Mouse (Mus musculus) midbrain, postnatal 0 days (tissue): Measurements from ENCODE around the gene Naa35. TPM values are rescaled to one million over a fixed set of nuclear protein-coding genes. Genes with fewer than 3 reads are reported as not detected.
A peak's percentile ranks its signal among the peaks of the same experiment; 100 is the strongest.
"Not testable (repeated sequence)": the region's sequence is repeated elsewhere in the genome, so short reads cannot be mapped to it uniquely, and the experiment has no call there.

Source experiments
- ATAC-seq: fragments of 200-750 bp; cut with Nextera tagmentation; 2 replicates; pipeline ENCODE4 v1.8.0; 2017; ENCODE audit warnings: moderate number of reproducible peaks, mild to moderate bottlenecking, moderate TSS enrichment, moderate library complexity; ENCODE audit not compliant: low FRiP score
- DNase-seq: peaks from one replicate; pipeline ENCODE4 v3.0.0-alpha.2; 2015; ENCODE audit warnings: low spot score
- H3K27ac ChIP-seq: fragments of 300-500 bp; sonication (generic); 2 replicates; pipeline ENCODE4 v1.5.1; 2014; ENCODE audit warnings: low read depth, mild to moderate bottlenecking, low read length, mixed read lengths
- H3K27me3 ChIP-seq: fragments of 300-500 bp; sonication (generic); 2 replicates; pipeline ENCODE4 v1.6.1; 2014; ENCODE audit warnings: low read length, control low read depth, mixed read lengths; ENCODE audit not compliant: insufficient read depth
- H3K36me3 ChIP-seq: fragments of 300-500 bp; sonication (generic); 2 replicates; pipeline ENCODE4 v1.6.1; 2014; ENCODE audit warnings: low read length, control low read depth, mixed read lengths; ENCODE audit not compliant: insufficient read depth
- H3K4me1 ChIP-seq: fragments of 300-500 bp; sonication (generic); 2 replicates; pipeline ENCODE4 v1.6.1; 2014; ENCODE audit warnings: mild to moderate bottlenecking, control low read depth, antibody characterized with exemption, low read length, mixed read lengths; ENCODE audit not compliant: insufficient read depth
- H3K4me2 ChIP-seq: fragments of 300-500 bp; sonication (generic); 2 replicates; pipeline ENCODE4 v1.6.1; 2014; ENCODE audit warnings: low read depth, mild to moderate bottlenecking, low read length, mixed read lengths; ENCODE audit not compliant: poor library complexity, severe bottlenecking
- H3K4me3 ChIP-seq: fragments of 300-500 bp; sonication (generic); 2 replicates; pipeline ENCODE4 v1.5.1; 2014; ENCODE audit warnings: low read depth, mild to moderate bottlenecking, low read length, moderate library complexity
- H3K9ac ChIP-seq: fragments of 300-500 bp; sonication (generic); replicated peaks from 2 replicates; pipeline ENCODE4 v1.6.1; 2014; ENCODE audit warnings: mild to moderate bottlenecking, low read length, moderate library complexity, mixed read lengths; ENCODE audit not compliant: poor library complexity, severe bottlenecking
- H3K9me3 ChIP-seq: fragments of 300-500 bp; sonication (generic); 2 replicates; pipeline ENCODE4 v1.6.1; 2016; ENCODE audit warnings: low read length, control low read depth
- CTCF ChIP-seq: IDR thresholded peaks from 2 replicates; pipeline ENCODE4 v1.5.1; 2016; ENCODE audit warnings: antibody characterized with exemption, mild to moderate bottlenecking
- WGBS: fragments of 180-500 bp; shearing (Covaris S2); extraction: QIAGEN DNeasy Blood & Tissue Kit; methylation state at CpG from one replicate; pipeline ENCODE4 v1.1.7; 2014; 5-methylcytosine and 5-hydroxymethylcytosine counted together
- polyA plus RNA-seq: library from polyadenylated mRNA; unstranded; fragments of >200 nt; fragmentation: Nextera tagmentation; extraction: Ambion mirVana; gene quantifications from 2 replicates; pipeline ENCODE4 v1.2.1, GENCODE M21; 2015
- total RNA-seq: library from RNA; depleted of rRNA; stranded (reverse); fragments of >200 nt; gene quantifications from 2 replicates; pipeline ENCODE4 v1.2.3, GENCODE M21; 2014

Gene Naa35
- total and polyA plus RNA-seq, 2 experiments from 2014 or later = 47.2 to 117 TPM

GRCm38 (mm10) chr13:59585648-59586005, 568 bp downstream of the Naa35 start:
- Histone ChIP-seq H3K4me3 (peak overlapping the region; percentile 90), H3K4me2 (peak overlapping the region; percentile 61), H3K4me1 (peaks cover 15% of the 10 kb centered on the region; the same call in 1 of the 2 replicates), H3K36me3 (peaks cover 8% of the 10 kb centered on the region; the same call in 1 of the 2 replicates), H3K9ac (peak overlapping the region; percentile 89), H3K9me3 (no peaks in the 10 kb centered on the region), H3K27ac (peak overlapping the region; percentile 82), H3K27me3 (no peaks in the 10 kb centered on the region)
- ATAC-seq (no peak), DNase-seq (peak; percentile 15)
- WGBS = 1% methylated on average over 27 of the region's 28 CpGs
- no peak for TF ChIP-seq CTCF

GRCm38 (mm10) chr13:59587201-59587600, 2.1 kb downstream of the Naa35 start:
- no peaks in the 10 kb centered on the region for H3K9me3 ChIP-seq
- peaks cover 8% of the 10 kb centered on the region; the same call in 1 of the 2 replicates for H3K36me3 ChIP-seq
- no peak for TF ChIP-seq CTCF
- DNase-seq (no peak), ATAC-seq (no peak)
- H3K4me3 ChIP-seq = no peak overlapping the region
- H3K27ac ChIP-seq = no peak overlapping the region
- no peaks in the 10 kb centered on the region for H3K27me3 ChIP-seq
- peaks cover 15% of the 10 kb centered on the region; the same call in 1 of the 2 replicates for H3K4me1 ChIP-seq
- 0 out of 2 replicates have a peak overlapping the region, but pooled peaks have one; percentile 30 for H3K9ac ChIP-seq
- no peak overlapping the region; the same call in 1 of the 2 replicates for H3K4me2 ChIP-seq
- WGBS = 92% methylated on average over 2 of the region's 2 CpGs

GRCm38 (mm10) chr13:59589672-59590071, 4.6 kb downstream of the Naa35 start:
- Histone ChIP-seq H3K4me2 (no peak overlapping the region), H3K27me3 (no peaks in the 10 kb centered on the region), H3K27ac (no peak overlapping the region), H3K9ac (no peak overlapping the region), H3K36me3 (peaks cover 18% of the 10 kb centered on the region), H3K9me3 (no peaks in the 10 kb centered on the region), H3K4me1 (peaks cover 12% of the 10 kb centered on the region; the same call in 1 of the 2 replicates), H3K4me3 (no peak overlapping the region)
- DNase-seq (no peak), ATAC-seq (no peak)
- 86% methylated on average over 4 of the region's 4 CpGs for WGBS
- no peak for TF ChIP-seq CTCF

GRCm38 (mm10) chr13:59590691-59591090, 5.6 kb downstream of the Naa35 start:
- WGBS = 78% methylated on average over 4 of the region's 4 CpGs
- Histone ChIP-seq H3K4me1 (peaks cover 12% of the 10 kb centered on the region; the same call in 1 of the 2 replicates), H3K9ac (no peak overlapping the region), H3K9me3 (no peaks in the 10 kb centered on the region), H3K36me3 (peaks cover 21% of the 10 kb centered on the region), H3K27ac (no peak overlapping the region), H3K4me2 (no peak overlapping the region), H3K27me3 (no peaks in the 10 kb centered on the region), H3K4me3 (no peak overlapping the region)
- no peak for TF ChIP-seq CTCF
- DNase-seq (no peak), ATAC-seq (no peak)

GRCm38 (mm10) chr13:59592058-59592457, 7.0 kb downstream of the Naa35 start:
- DNase-seq, H3K9ac ChIP-seq, H3K27ac ChIP-seq, H3K9me3 ChIP-seq, H3K4me1 ChIP-seq, H3K4me2 ChIP-seq, H3K4me3 ChIP-seq, H3K27me3 ChIP-seq, ATAC-seq: not testable (repeated sequence)
- peaks cover 22% of the 10 kb centered on the region for H3K36me3 ChIP-seq
- 99% methylated on average over 3 of the region's 3 CpGs for WGBS

GRCm38 (mm10) chr13:59592630-59593029, 7.6 kb downstream of the Naa35 start:
- TF ChIP-seq CTCF = no peak
- Histone ChIP-seq H3K36me3 (peaks cover 22% of the 10 kb centered on the region), H3K27ac (no peak overlapping the region), H3K4me3 (no peak overlapping the region), H3K9ac (no peak overlapping the region), H3K27me3 (no peaks in the 10 kb centered on the region), H3K4me1 (no peaks in the 10 kb centered on the region; the same call in 1 of the 2 replicates), H3K9me3 (no peaks in the 10 kb centered on the region), H3K4me2 (no peak overlapping the region)
- WGBS = 90% methylated on average over 1 of the region's 1 CpGs
- no peak for DNase-seq
- no peak for ATAC-seq
